Mouse (Mus musculus): ENCODE measurements around the gene Smg5.

GRCm38 (mm10) chr3:88335436-88336053 is 515 bp upstream of the Smg5 start:
- no peak for TF ChIP-seq CTCF (IDR thresholded peaks at IDR 0.05; ENCODE audit: low read depth)
- no peak for TF ChIP-seq EP300 (IDR thresholded peaks at IDR 0.05; ENCODE audit: low read depth)
